Mouse (Mus musculus) ES-E14 (cell line): ENCODE results near the gene Nos1.

ENCODE experiments used
- CHD2 ChIP-seq: IDR thresholded peaks from 2 replicates; pipeline ENCODE4 v1.6.1; 2014; ENCODE audit warnings: mild to moderate bottlenecking, low read depth, low read length, inconsistent platforms
- HCFC1 ChIP-seq: IDR thresholded peaks from 2 replicates; pipeline ENCODE4 v1.6.1; 2012; ENCODE audit warnings: low read length, inconsistent platforms, borderline replicate concordance; ENCODE audit not compliant: insufficient read depth
- MAFK ChIP-seq: IDR thresholded peaks from 2 replicates; pipeline ENCODE4 v1.6.1; 2014; ENCODE audit warnings: mild to moderate bottlenecking, low read depth, low read length, inconsistent platforms; ENCODE audit not compliant: insufficient read depth
- ZC3H11A ChIP-seq: IDR thresholded peaks from 2 replicates; pipeline ENCODE4 v1.6.1; 2012; ENCODE audit warnings: low read depth, mild to moderate bottlenecking, inconsistent platforms, low read length, borderline replicate concordance
- ZNF384 ChIP-seq: IDR thresholded peaks from 2 replicates; pipeline ENCODE4 v1.6.1; 2012; ENCODE audit warnings: low read depth, low read length, inconsistent platforms

DNA sequence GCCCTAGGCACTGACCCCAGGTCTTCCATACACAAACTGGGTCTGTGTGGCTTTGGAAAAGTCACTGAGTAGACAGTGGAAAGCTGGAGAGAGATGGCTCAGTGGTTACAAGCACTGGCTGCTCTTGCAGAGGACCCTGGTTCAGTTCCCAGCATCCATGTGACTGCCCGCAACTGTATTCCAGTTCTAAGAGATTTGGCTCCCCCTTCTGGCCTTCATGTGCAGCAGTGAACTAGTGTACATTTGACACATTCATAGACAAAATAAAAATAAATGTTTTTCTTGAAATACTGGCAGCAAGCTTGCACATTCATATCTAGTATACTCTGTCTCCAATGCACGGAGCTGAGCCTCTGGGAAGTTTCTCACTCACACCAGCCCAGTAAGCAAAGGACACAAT, 147.7 kb downstream of the Nos1 start:
- TF ChIP-seq ZC3H11A (no peak), HCFC1 (no peak), ZNF384 (no peak), MAFK (no peak), CHD2 (no peak)
